Mouse (Mus musculus) intestine, embryonic 14.5 days (tissue): ENCODE data around the gene Phf13. TPM values are rescaled to one million over a fixed set of nuclear protein-coding genes. Genes with fewer than 3 reads are reported as not detected.

Source experiments
- ATAC-seq: fragments of 200-750 bp; cut with Nextera tagmentation; replicated peaks from 2 replicates; pipeline ENCODE4 v1.8.0; 2017; ENCODE audit warnings: low read depth, moderate number of reproducible peaks, moderate TSS enrichment, moderate library complexity; ENCODE audit not compliant: low FRiP score, low TSS enrichment
- DNase-seq: peaks from one replicate; pipeline ENCODE4 v3.0.0-alpha.2; 2018; ENCODE audit warnings: low spot score
- H3K27ac ChIP-seq: fragments of 300-500 bp; sonication (generic); 2 replicates; pipeline ENCODE4 v1.5.1; 2014; ENCODE audit warnings: low read depth, mild to moderate bottlenecking, control low read depth
- H3K27me3 ChIP-seq: fragments of 300-500 bp; sonication (generic); replicated peaks from 2 replicates; pipeline ENCODE4 v1.6.1; 2014; ENCODE audit warnings: low read length, control low read depth; ENCODE audit not compliant: control insufficient read depth, insufficient read depth
- H3K36me3 ChIP-seq: fragments of 300-500 bp; sonication (generic); 2 replicates; pipeline ENCODE4 v1.6.1; 2014; ENCODE audit warnings: low read length, control low read depth; ENCODE audit not compliant: control insufficient read depth, insufficient read depth
- H3K4me1 ChIP-seq: fragments of 300-500 bp; sonication (generic); replicated peaks from 2 replicates; pipeline ENCODE4 v1.6.1; 2014; ENCODE audit warnings: low read length, control low read depth, mixed read lengths; ENCODE audit not compliant: control insufficient read depth, insufficient read depth
- H3K4me2 ChIP-seq: fragments of 300-500 bp; sonication (generic); 2 replicates; pipeline ENCODE4 v1.6.1; 2014; ENCODE audit warnings: low read length
- H3K4me3 ChIP-seq: fragments of 300-500 bp; sonication (generic); 2 replicates; pipeline ENCODE4 v1.5.1; 2014; ENCODE audit warnings: low read depth, low read length, control low read depth, mixed read lengths
- H3K9ac ChIP-seq: fragments of 300-500 bp; sonication (generic); 2 replicates; pipeline ENCODE4 v1.6.1; 2014; ENCODE audit warnings: mild to moderate bottlenecking, low read length
- H3K9me3 ChIP-seq: fragments of 300-500 bp; sonication (generic); 2 replicates; pipeline ENCODE4 v1.6.1; 2016; ENCODE audit warnings: low read length, control low read depth; ENCODE audit not compliant: control insufficient read depth
- WGBS: fragments of 180-500 bp; shearing (Covaris S2); extraction: QIAGEN DNeasy Blood & Tissue Kit; methylation state at CpG from one replicate; pipeline ENCODE4 v1.1.7; 2014; 5-methylcytosine and 5-hydroxymethylcytosine counted together
- polyA plus RNA-seq: library from polyadenylated mRNA; unstranded; fragments of >200 nt; fragmentation: Nextera tagmentation; extraction: Ambion mirVana; gene quantifications from 2 replicates; pipeline ENCODE4 v1.2.1, GENCODE M21; 2014

Phf13 gene
- 23.1 and 24.5 TPM in 2 replicates for polyA plus RNA-seq

GRCm38 (mm10) chr4:151996173-151996950 is at the start of gene Phf13:
Phf13 (minus strand) TSS chr4:151996258.
- H3K27me3 ChIP-seq, result no peaks in the 10 kb centered on the region
- peaks cover 9% of the 10 kb centered on the region; the same call in 1 of the 2 replicates for H3K4me1 ChIP-seq
- H3K9ac ChIP-seq, result peak within 1 kb of the TSS; percentile 87
- ATAC-seq (peak; percentile 96), DNase-seq (peak; percentile 98)
- H3K4me3 ChIP-seq, result peak within 1 kb of the TSS; percentile 92
- H3K4me2 ChIP-seq, result peak within 1 kb of the TSS; percentile 70
- peaks cover 14% of the 10 kb centered on the region for H3K36me3 ChIP-seq
- no peaks in the 10 kb centered on the region for H3K9me3 ChIP-seq
- WGBS, result under 1% methylated on average over 83 of the region's 94 CpGs
- H3K27ac ChIP-seq, result peak within 1 kb of the TSS; percentile 82

- no peak for ATAC-seq
- H3K27me3 ChIP-seq, result no peaks in the 10 kb centered on the region
- H3K4me3 ChIP-seq, result no peak overlapping the region
- H3K4me1 ChIP-seq, result peaks cover 8% of the 10 kb centered on the region
- H3K9ac ChIP-seq, result no peak overlapping the region
- peaks cover 86% of the 10 kb centered on the region for H3K36me3 ChIP-seq
- 79% methylated on average over 6 of the region's 6 CpGs for WGBS
- H3K4me2 ChIP-seq, result no peak overlapping the region
- no peak for DNase-seq
- no peak overlapping the region for H3K27ac ChIP-seq
- no peaks in the 10 kb centered on the region for H3K9me3 ChIP-seq
Observed at GRCm38 (mm10) chr4:152044609-152045008, 48.6 kb upstream of the Phf13 start.

- H3K27me3 ChIP-seq, result no peaks in the 10 kb centered on the region
- DNase-seq (no peak), ATAC-seq (no peak)
- peaks cover 73% of the 10 kb centered on the region for H3K36me3 ChIP-seq
- 77% methylated on average over 3 of the region's 3 CpGs for WGBS
- no peak overlapping the region for H3K4me2 ChIP-seq
- no peak overlapping the region for H3K9ac ChIP-seq
- H3K4me1 ChIP-seq, result peaks cover 8% of the 10 kb centered on the region
- H3K27ac ChIP-seq, result no peak overlapping the region
- H3K4me3 ChIP-seq, result no peak overlapping the region
- H3K9me3 ChIP-seq, result no peaks in the 10 kb centered on the region
Observed at GRCm38 (mm10) chr4:152043171-152043570, 47.1 kb upstream of the Phf13 start.

GRCm38 (mm10) chr4:152041924-152042641 is 46.0 kb upstream of the Phf13 start:
- Histone ChIP-seq H3K27me3 (no peaks in the 10 kb centered on the region), H3K27ac (no peak overlapping the region), H3K4me3 (no peak overlapping the region), H3K9ac (no peak overlapping the region), H3K9me3 (no peaks in the 10 kb centered on the region), H3K4me1 (peaks cover 8% of the 10 kb centered on the region), H3K36me3 (peaks cover 62% of the 10 kb centered on the region), H3K4me2 (no peak overlapping the region)
- no peak for DNase-seq
- ATAC-seq, result no peak
- WGBS, result 96% methylated on average over 22 of the region's 22 CpGs

GRCm38 (mm10) chr4:152039831-152040310 is 43.8 kb upstream of the Phf13 start:
- Histone ChIP-seq H3K4me2 (peak overlapping the region; percentile 97), H3K27me3 (no peaks in the 10 kb centered on the region), H3K4me1 (peaks cover 8% of the 10 kb centered on the region), H3K4me3 (peak overlapping the region; percentile 99), H3K36me3 (peaks cover 40% of the 10 kb centered on the region), H3K9me3 (no peaks in the 10 kb centered on the region), H3K9ac (peak overlapping the region; percentile 75), H3K27ac (no peak overlapping the region)
- 3% methylated on average over 25 of the region's 25 CpGs for WGBS
- DNase-seq, result no peak
- ATAC-seq, result no peak

- Histone ChIP-seq H3K27ac (no peak within 1 kb of the TSS), H3K9ac (peak within 1 kb of the TSS; percentile 75), H3K4me1 (peaks cover 8% of the 10 kb centered on the region), H3K27me3 (no peaks in the 10 kb centered on the region), H3K9me3 (no peaks in the 10 kb centered on the region), H3K4me3 (peak within 1 kb of the TSS; percentile 99), H3K4me2 (peak within 1 kb of the TSS; percentile 97), H3K36me3 (peaks cover 33% of the 10 kb centered on the region)
- WGBS, result under 1% methylated on average over 70 of the region's 86 CpGs
- DNase-seq (peak; percentile 98), ATAC-seq (peak; percentile 88)
Observed at GRCm38 (mm10) chr4:152038985-152039830, 43.1 kb upstream of the Phf13 start, which contains the start of gene Nol9. Nol9 (plus strand) TSS chr4:152039321.

GRCm38 (mm10) chr4:152038225-152038984 is 42.3 kb upstream of the Phf13 start, which contains the start of gene Tas1r1:
Tas1r1 (minus strand) TSS chr4:152038568.
- Histone ChIP-seq H3K27ac (no peak within 1 kb of the TSS), H3K4me2 (peak within 1 kb of the TSS; percentile 97), H3K9me3 (no peaks in the 10 kb centered on the region), H3K36me3 (peaks cover 25% of the 10 kb centered on the region), H3K9ac (peak within 1 kb of the TSS; percentile 75), H3K27me3 (no peaks in the 10 kb centered on the region), H3K4me3 (peak within 1 kb of the TSS; percentile 99), H3K4me1 (peaks cover 8% of the 10 kb centered on the region)
- 49% methylated on average over 10 of the region's 10 CpGs for WGBS
- ATAC-seq, result no peak
- DNase-seq, result no peak
